Mouse (Mus musculus) MEL-GATA-1-ER (cell line): ENCODE results near the gene Mgat3.

Experiments
- DNase-seq: peaks from one replicate; pipeline ENCODE4 v3.0.0-alpha.2; 2012; ENCODE audit warnings: low read depth; ENCODE audit errors: extremely low read depth

Gene Mgat3

DNA sequence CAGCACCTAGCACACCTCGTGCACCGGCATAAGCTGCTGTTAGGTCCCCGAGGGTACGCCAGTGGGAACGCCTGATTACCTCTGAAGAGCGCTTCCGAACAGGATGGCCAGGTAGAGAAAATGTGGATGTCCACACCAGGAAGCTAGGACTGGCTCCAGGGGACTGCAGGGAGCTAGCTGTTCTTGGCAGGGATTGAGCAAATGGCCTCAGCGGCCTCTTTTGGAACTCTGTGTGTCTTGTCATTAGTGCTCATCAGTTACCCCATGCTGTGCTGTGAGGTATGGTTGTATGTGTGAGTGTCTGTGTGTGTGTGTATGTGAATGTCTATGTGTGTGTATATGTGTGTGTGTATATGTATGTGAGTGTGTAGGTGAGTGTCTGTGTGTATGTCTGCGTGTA lies 1.8 kb downstream of the Mgat3 start:
- DNase-seq, result no peak

DNA sequence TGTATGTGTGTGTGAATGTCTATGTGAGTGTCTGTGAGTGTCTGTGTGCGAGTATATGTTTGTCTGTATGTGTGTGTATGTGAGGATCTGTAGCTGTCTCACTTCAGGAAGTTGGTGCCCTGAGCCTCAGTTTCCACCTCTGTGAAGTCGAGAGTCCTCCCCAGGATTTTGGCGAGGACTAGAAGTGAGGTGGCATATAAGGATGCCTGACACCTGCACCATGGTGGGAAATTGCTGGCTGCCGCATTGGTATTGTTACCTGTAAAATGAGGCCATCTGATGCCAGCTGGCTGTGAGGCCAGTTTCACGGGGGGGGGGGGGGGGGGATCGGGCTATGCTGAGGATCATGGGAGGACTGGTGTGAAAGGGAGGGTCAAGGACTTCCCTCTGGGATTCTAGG lies 2.2 kb downstream of the Mgat3 start:
- DNase-seq, result no peak

DNA sequence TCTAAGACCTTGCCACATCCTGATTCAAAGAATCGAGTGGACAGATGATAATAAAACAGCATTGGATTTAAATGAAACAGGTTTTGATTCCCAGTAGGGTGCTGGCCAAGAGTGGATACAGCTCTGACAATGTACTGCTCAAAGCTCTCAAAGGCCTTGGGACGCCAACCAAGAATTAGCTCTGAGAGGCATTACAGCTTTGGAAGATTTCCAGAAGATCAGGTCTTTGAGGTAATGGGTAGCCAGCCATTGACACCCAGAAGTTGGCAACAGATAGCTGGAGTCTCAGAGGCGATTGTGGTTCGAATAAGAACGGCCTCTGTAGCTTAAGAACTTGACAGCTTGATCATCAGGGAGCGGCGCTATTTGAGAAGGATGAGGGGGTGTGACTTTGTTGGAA lies 8.0 kb downstream of the Mgat3 start:
- DNase-seq, result no peak

DNA sequence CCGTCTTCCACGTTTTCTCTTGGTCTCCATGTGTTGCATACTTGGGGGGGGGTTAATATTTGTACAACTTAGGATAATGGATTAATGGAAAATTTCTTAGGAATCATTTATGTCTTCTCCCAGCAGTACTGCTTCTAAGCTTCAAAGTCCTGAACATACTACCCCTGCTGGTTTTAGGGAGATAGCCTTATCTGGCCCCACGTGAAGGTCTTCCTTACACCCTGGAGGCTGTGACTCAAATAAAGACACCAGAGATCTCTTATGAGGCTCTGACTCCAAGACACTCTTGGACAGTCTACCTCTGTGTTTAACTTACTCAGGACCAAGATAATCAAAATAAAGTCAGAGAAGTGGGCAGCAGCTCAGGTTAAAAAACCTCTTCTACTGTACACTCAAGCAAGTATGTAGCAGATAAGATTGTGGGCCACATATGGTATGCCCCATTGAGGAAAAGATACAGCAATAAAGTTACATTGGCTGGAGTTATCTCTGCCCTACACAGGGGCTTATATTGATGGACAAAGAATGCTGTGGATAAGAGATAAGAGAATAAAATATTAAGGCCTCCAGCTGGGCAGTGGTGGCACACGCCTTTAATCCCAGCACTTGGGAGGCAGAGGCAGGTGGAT lies 8.7 kb downstream of the Mgat3 start:
- peak; percentile 37 for DNase-seq

DNA sequence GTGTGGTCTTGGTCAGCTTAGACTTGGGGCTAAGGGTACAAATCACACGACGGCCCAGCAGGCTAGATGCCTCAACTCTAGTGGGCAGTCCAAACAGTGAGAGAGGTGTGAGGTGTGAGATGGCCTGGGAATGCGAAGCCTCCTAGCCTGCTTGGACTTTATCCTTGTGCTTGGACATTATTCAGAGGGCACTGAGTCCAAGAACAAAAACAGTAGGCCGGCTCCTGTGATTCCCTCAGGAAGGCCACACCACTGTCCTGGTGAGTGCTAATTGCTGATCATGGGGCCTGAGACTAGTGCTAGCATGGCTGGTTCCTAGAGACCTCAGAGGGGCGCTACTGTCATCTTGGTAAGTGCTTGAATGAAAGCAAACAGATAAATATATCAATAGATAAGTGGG lies 15.4 kb downstream of the Mgat3 start:
- DNase-seq, result no peak

DNA sequence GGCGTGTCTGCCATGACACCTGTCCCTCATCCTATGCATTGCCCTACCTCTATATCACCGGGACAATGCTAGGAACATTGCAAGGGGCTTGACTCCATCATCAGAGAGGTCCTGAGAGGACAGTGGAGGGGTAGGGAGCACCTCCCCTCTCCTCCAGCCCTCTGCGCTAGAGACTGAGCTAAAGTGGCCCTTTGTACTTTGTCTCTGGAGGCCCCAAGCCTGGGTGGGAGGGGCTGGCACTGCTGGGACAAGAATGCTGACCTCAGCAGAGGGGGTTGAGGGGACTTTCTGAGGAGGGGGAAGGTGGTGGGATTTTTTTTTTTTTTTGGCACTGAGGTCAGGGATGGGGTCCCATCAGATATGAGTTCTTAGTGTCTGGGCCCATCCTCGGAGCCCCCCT lies 16.6 kb downstream of the Mgat3 start:
- DNase-seq, result no peak

DNA sequence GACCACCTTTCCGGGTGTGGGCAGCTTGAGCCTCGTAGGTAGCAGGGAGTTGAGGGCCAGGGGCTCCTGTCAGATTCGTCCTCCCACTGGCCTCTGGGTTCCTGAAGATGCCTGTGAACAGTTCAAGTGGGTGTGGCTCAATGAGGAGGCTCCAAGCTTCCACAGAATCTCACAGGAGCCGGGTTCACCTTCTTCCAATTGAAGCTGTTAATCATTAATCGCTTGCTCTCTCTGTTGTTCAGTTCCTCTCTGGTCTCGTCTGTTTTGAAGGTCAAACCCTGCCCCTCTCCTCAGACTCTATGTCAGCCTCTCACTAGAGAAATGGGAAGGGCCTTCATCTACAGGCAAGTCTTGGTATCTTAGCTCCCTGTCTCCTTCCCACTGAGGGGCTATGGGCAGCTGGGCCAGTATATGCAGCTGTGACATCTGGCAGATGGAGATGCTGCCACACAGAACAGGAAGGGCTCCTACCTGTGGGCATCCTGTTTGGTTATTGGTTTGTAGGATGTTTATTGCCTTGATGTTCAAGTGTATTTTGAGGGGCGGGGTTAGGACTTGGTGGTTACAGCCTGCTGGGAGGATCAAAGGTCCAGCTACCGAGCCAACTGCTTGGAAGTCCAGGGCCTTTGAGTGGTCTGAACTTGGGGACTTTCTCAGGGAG lies 18.2 kb downstream of the Mgat3 start:
- no peak for DNase-seq

DNA sequence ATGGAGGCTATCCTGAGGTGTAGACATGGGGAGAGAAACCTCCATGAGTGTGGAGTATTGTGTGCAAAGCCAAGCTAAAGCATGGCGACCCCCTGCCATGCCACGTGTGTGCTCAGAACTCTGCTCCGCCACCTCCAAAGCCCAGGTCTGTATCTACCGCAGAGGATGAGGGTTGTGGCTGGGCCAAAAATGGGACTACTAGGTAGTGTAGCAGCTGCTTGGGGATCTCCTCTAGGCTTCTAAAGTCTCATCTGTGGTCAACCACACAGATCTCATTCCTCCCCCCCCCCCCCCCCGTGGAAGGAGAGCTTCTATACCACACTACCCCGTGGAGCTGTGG lies 18.7 kb downstream of the Mgat3 start:
- DNase-seq, result no peak

DNA sequence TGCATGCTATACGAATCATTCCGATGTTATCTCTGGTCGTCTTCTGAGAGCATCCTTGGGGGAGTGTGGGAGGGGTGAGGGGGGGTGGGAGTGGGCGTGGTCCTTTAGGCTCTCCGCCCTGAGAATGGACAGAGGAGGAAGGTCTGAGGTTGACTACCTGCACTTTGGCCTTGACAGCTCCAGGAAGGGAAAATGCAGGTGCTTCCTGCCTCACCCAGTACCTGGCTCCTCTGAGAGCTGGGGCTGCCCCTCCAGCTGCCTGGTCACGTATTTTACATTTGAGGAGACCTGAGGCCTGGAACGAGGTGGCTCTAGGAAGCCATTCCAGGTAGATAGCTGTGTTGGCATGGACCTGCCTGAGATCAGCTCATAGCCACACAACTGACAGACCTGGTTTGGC lies 19.3 kb downstream of the Mgat3 start:
- no peak for DNase-seq

DNA sequence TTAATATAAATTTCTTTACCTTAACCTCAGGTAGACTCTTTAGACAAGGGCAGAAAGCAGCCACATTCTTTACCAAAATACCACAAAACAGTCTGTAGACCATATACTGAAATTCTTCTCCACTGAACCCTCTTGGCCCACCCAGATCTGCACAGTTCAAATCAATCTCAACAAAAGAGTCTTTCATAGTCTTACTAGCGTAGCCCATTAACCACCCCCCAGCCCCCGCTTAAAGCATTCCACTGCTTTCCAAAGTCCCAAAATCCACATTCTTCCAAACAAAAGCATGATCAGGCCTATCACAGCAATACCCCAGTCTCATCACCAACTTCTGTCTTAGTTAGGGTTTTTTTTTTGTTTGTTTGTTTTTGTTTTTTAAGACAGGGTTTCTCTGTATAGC lies 26.0 kb downstream of the Mgat3 start:
- DNase-seq, result no peak

DNA sequence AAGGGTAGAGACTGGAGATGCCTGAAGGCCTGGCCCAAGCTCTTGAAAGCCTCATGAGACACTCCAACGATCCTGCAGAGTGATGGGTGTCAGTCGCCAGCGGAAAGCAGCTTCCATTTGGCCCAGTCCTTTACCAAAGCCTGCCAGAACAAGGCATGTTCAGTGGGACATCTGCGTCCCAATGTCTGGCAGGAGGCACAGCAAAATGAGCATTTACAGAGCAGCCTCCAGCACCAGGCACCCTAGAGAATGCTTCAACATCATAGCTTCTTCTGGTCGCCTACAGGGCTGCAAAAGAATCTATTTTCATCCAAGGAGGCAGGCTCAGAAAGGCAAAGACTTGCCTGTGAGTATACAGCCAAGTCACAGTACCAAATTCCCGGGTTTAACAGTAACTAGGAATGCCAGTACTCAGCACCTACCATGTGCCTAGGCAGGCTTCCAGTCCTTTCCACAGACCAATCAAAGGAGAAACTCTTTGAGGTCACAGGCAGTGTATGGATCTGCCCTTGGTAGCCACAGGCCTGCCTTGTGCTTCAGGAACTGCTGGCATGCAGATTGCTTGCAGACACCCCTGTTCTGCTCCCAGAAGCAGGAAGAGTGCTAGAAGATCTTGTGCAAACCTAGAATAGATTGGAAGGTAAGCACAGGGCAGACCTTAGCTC lies 28.7 kb downstream of the Mgat3 start:
- no peak for DNase-seq

DNA sequence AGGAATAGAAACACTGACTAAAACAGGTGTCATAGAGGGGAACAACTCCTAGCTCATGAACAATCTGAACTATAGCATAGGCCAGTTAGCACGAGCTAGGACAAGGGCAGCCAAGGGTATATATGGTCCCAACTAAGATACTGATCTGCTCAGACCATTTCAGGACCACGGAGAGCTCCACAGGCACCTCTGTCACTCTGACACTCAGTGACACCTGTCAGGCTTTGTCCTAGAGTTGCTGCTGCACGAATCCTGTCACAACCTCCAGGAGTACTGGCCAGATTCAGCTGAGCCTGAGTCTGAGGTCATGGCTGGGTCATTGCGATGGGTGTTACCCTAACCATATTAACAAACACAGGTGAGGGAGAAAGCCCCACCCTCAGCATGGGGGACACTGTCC lies 29.9 kb downstream of the Mgat3 start:
- peak; percentile 12 for DNase-seq

DNA sequence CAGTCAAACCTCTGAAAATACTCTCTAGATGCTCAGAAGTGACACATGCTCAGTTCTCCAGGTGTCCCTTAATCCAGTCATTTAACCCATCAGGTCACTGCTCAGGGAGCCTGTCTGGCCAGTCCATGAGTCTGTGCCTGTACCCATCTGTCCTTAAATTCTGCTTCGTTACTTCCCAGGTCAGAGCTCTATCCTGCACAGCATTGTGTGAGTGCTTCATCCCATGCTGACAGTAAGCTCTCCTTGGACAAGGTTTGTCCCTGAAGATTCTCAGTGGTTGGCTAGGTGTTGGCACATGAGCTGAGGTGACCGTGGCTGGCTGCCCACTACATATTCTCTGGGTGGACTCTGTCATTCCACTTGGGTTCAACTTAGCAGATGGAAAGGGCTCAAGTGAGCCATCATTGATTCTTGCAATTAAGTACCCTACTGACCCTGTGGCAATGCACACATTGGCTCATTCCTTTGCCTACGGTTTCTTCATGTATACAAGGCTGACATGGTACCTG lies 32.6 kb downstream of the Mgat3 start:
- DNase-seq, result no peak

DNA sequence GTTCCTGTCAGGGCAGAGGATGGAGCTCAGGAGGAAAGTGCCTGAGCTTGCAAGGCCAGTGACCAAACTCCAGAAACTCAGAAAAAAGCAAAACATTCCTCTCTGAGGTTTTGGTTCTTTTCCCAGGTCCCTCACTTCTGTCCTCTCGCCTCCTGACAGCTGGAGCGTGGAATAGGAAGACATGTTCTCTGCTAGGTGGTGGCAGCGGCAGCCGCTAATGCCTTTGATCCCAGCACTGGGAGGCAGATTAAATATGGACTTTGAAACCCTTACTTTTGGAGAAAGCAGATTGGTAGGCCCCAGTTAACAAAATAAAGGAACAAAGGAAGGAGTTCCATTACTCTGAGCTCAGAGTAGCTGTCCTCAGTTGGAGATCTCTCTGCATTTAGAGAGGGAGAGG lies 34.9 kb downstream of the Mgat3 start:
- no peak for DNase-seq

DNA sequence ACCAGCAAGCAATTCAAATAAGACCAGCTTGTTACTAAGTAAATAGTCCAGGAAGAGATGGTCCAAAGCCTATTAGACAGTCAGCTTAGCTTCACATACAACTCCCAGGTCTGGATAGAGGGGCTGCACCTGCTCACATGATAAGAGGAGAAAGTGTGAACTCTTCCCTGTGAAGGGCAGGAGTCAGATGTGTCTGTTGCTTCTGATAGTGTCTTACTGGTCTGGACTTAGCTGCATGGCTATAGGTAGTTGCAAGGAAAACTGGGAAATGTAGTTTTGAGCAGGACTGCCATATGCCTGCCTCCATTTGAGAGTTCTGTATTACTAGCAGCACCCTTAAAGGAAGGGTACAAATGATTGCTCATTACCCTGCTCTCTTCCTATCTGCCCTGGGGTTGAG lies 40.2 kb downstream of the Mgat3 start:
- DNase-seq, result no peak

DNA sequence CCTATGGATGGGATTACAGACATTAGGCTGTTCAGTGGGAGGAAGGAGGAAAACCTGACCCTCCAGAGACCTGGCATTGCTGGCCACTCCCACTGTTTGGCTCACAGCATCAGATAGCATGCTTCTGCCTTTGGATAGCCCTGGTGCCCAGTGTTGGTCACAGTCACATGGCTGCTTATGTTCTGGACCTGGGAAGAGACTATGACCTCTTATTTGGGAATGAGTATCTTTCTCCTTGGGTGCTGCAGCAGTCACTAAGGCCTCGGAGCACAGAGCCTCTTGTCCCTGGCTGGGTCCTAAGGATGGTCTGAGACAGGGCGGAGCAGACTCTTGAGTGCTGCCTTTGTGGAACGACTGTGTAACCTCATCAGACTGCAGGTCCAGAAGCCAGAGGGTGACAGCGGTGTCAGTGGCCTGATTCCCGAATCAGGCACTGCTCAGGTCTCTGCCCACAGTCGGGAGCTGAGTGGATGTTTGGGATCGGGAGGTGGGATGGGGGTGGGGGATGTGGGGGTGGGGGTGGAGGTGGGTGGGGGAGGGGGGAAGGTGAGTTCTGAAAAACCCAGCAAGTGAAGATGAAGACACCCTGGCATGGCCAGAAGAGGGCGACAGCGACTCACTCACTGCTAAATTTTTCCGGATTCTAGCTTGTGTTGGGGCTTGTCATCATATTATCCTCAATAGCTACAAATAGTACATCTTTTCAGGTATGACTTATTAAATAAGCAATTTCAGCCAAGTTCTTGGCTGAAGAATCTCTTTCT lies 42.4 kb downstream of the Mgat3 start:
- no peak for DNase-seq

DNA sequence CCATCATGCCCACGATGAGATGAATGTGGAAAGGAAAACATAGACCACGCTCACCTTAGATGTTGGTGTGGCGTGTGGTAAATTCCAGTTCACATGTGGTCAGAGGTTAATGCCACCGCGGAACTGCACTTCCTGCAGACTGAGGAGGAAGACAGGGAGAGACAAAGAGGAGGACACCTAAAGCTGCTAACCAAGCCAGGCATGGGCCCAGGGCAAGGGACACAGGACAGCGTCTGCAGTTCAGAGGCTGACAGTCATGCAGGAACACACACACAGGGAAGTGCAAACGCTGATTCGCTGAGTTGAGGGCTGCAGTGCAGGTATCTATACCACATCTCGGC lies 42.9 kb downstream of the Mgat3 start:
- DNase-seq, result no peak

DNA sequence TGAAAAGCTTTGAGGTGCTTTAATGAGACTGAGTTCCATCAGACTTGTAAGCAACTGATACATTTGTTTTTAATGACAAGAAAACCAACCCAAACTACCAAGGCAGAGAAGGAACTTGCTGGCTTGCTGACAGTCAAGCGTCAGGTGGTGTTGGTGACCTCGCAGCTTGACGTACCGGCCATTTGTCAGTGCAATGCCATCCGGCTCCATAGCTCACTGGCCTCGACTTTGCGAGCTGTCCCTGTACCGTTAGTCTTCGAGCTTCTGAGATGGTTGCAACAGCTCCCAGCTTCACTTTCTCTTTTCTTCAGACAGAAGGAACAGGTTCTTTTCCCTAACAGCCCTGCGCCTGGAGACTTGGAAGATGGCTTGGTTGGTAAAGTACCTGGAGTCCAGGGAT lies 44.0 kb downstream of the Mgat3 start:
- no peak for DNase-seq

DNA sequence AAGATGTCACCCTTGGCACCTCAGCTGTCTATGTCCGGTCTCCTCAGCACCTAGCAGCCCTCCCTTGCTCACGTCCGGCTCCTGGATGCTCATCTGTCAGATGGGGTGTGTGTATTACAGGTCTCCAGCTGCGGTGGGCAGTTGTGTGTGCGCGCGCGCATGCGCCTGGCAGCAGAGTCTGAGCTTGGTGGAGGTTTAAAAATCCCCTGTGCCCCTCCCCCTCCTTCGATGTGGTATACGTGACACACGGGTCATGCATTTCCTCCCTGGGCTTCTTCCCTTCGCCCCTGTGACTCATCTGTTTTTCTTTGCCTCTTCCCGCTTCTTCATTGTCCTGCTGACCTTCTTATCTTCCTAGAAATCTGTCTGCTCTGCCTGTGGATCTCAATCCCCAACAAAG lies 45.7 kb downstream of the Mgat3 start:
- DNase-seq, result no peak

DNA sequence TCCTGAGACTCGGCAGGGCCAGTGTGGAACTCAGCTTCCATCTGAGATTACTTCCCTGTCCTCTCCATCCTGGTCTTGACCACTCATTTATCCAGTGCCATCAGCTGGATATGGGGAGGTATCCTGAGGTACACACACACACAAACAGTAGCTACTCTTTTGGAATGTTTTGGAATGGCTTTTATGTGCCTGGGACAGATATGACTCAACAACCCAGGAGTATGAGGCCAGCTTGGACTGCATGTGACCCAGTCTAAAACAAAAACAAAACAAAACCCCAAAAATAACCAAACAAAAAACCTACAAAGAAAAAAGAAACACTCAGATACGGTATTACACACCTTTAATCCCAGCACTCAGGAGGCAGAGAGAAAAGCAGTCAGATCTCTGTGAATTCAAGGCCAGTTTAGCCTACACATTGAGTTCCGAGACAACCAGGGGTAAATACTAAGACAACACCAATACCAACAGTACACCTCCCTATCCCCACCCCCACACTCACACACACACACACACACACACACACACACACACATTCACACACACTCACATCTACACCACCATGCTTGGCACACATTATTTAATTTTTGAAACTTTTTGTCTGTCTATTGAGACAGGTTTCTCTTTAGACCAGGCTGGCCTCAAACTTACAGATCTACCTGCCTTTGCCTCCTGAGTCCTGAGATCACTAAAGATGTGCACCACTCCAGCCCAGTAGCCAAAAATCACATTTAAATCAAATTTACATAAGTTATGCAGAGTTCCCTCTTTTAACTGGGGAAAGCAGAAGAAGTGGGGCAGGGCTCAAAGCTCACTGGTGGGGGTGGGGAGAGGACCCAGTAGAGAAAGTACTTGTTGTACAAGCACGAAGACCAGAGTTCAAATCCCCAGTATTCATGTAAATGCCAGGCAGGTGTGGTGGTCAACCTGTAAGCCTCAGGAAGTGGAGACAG lies 46.5 kb downstream of the Mgat3 start:
- DNase-seq, result no peak

DNA sequence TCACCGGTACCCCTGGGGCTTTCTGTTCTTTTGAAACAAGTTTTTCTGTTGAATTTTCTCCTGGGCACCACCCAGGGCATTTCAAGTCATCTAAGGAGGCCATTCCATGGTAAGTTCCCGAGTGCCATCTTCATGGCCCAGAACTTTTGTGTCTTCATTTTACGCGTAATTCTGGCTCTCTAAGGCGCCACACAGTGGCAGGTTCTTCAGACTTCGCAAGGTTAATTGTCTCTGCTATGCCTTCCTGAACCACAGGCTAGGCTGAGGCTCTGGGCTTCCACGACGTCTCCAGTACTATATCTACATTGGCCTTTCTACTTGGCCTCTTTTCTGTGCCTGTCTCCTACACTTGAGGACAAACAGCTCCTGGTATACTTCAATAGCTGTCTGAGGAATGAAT lies 47.5 kb downstream of the Mgat3 start:
- DNase-seq, result no peak
